Mouse (Mus musculus) lung, embryonic 14.5 days (tissue): ENCODE data around the gene Ell. TPM values are rescaled to one million over a fixed set of nuclear protein-coding genes. Genes with fewer than 3 reads are reported as not detected.
A peak's percentile ranks its signal among the peaks of the same experiment; 100 is the strongest.

ENCODE experiments used
- ATAC-seq: fragments of 200-750 bp; cut with Nextera tagmentation; 2 replicates; pipeline ENCODE4 v1.8.0; 2017; ENCODE audit warnings: mild to moderate bottlenecking, moderate TSS enrichment, moderate library complexity; ENCODE audit not compliant: insufficient read depth
- DNase-seq: peaks from one replicate; pipeline ENCODE4 v3.0.0-alpha.2; 2015
- H3K27ac ChIP-seq: fragments of 300-500 bp; sonication (generic); 2 replicates; pipeline ENCODE4 v1.5.1; 2014; ENCODE audit warnings: low read depth, mild to moderate bottlenecking, moderate library complexity
- H3K27me3 ChIP-seq: fragments of 300-500 bp; sonication (generic); 2 replicates; pipeline ENCODE4 v1.6.1; 2014; ENCODE audit warnings: low read length, control low read depth; ENCODE audit not compliant: insufficient read depth
- H3K36me3 ChIP-seq: fragments of 300-500 bp; sonication (generic); 2 replicates; pipeline ENCODE4 v1.6.1; 2014; ENCODE audit warnings: control low read depth; ENCODE audit not compliant: insufficient read depth
- H3K4me1 ChIP-seq: fragments of 300-500 bp; sonication (generic); 2 replicates; pipeline ENCODE4 v1.6.1; 2014; ENCODE audit warnings: antibody characterized with exemption, control low read depth; ENCODE audit not compliant: insufficient read depth
- H3K4me2 ChIP-seq: fragments of 300-500 bp; sonication (generic); 2 replicates; pipeline ENCODE4 v1.6.1; 2014; ENCODE audit warnings: mild to moderate bottlenecking
- H3K4me3 ChIP-seq: fragments of 300-500 bp; sonication (generic); 2 replicates; pipeline ENCODE4 v1.5.1; 2014; ENCODE audit warnings: low read depth, low read length
- H3K9ac ChIP-seq: fragments of 300-500 bp; sonication (generic); 2 replicates; pipeline ENCODE4 v1.6.1; 2014
- H3K9me3 ChIP-seq: fragments of 300-500 bp; sonication (generic); 2 replicates; pipeline ENCODE4 v1.6.1; 2016; ENCODE audit warnings: low read depth, low read length, control low read depth
- CTCF ChIP-seq: IDR thresholded peaks from 2 replicates; pipeline ENCODE4 v1.5.1; 2016; ENCODE audit warnings: antibody characterized with exemption, low read depth
- WGBS: fragments of 180-500 bp; shearing (Covaris S2); extraction: QIAGEN DNeasy Blood & Tissue Kit; methylation state at CpG from one replicate; pipeline ENCODE4 v1.1.7; 2014; 5-methylcytosine and 5-hydroxymethylcytosine counted together
- polyA plus RNA-seq: library from polyadenylated mRNA; unstranded; fragments of >200 nt; fragmentation: Nextera tagmentation; extraction: Ambion mirVana; gene quantifications from 2 replicates; pipeline ENCODE4 v1.2.1, GENCODE M21; 2014

The Ell gene
- polyA plus RNA-seq, 1 experiment from 2014 or later = 20.0 TPM

DNA sequence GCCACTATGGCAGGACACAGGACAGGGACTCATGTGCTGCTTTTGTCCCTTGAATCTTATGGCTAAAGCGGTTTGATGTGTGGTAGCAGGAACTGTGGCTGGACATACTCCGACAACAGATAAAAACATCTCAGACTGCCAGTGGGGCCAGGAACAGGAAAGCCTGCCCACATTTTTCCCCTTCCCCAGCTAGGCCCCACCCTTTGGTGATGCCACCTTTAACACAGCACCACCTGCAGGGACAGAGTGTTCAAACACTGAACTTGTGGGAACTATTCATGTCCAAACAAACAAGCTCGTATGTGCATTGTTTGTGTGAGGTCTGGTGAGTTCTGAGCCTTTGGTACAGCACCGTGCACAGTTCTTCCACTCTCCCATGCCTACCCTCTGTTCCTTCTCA is 19.1 kb downstream of the Ell start:
- Histone ChIP-seq H3K36me3 (0 out of 2 replicates have a peak, but pooled peaks cover 2% of the 10 kb centered on the region), H3K4me1 (peaks cover 20% of the 10 kb centered on the region; the same call in 1 of the 2 replicates), H3K27ac (no peak overlapping the region), H3K9me3 (no peaks in the 10 kb centered on the region), H3K9ac (no peak overlapping the region), H3K4me2 (no peak overlapping the region), H3K4me3 (no peak overlapping the region), H3K27me3 (no peaks in the 10 kb centered on the region)
- no peak for TF ChIP-seq CTCF
- no peak for ATAC-seq
- DNase-seq = peak; percentile 24
- WGBS = 55% methylated on average over 4 of the region's 4 CpGs

DNA sequence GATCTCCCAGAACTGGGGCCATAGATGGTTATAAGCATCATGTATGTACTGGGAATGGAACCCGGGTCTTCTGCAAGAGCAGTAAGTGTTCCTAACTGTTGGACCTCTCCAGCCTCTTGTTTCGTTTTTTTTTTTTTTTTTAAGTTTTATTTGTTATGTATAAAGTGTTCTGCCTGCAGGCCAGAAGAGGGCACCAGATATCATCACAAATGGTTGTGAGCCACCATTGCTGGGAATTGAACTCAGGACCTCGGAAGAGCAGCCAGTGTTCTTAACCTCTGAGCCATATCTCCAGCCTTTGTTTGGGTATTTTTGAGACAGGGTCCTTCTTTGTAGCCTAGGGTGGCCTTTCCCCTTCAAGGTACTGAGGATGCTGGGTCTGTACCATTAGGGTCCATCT is 19.7 kb downstream of the Ell start:
- no peak for DNase-seq
- TF ChIP-seq CTCF = peak; percentile 44
- no peak for ATAC-seq
- no peak overlapping the region for H3K4me2 ChIP-seq
- H3K36me3 ChIP-seq = 0 out of 2 replicates have a peak, but pooled peaks cover 2% of the 10 kb centered on the region
- H3K4me1 ChIP-seq = peaks cover 18% of the 10 kb centered on the region; the same call in 1 of the 2 replicates
- H3K4me3 ChIP-seq = no peak overlapping the region
- no peaks in the 10 kb centered on the region for H3K9me3 ChIP-seq
- H3K9ac ChIP-seq = no peak overlapping the region
- no peak overlapping the region for H3K27ac ChIP-seq
- no peaks in the 10 kb centered on the region for H3K27me3 ChIP-seq
- 77% methylated on average over 3 of the region's 3 CpGs for WGBS

- Histone ChIP-seq H3K4me3 (no peak overlapping the region), H3K27ac (no peak overlapping the region), H3K27me3 (no peaks in the 10 kb centered on the region), H3K36me3 (0 out of 2 replicates have a peak, but pooled peaks cover 2% of the 10 kb centered on the region), H3K4me2 (no peak overlapping the region), H3K9ac (no peak overlapping the region), H3K9me3 (no peaks in the 10 kb centered on the region), H3K4me1 (peaks cover 17% of the 10 kb centered on the region; the same call in 1 of the 2 replicates)
- no peak for ATAC-seq
- WGBS = 61% methylated on average over 2 of the region's 2 CpGs
- peak; percentile 51 for TF ChIP-seq CTCF
- DNase-seq = peak; percentile 71
Measured at GRCm38 (mm10) chr8:70560096-70560495, 20.8 kb downstream of the Ell start.

GRCm38 (mm10) chr8:70560564-70560963 is 21.3 kb downstream of the Ell start:
- no peaks in the 10 kb centered on the region for H3K9me3 ChIP-seq
- TF ChIP-seq CTCF = no peak
- peaks cover 17% of the 10 kb centered on the region; the same call in 1 of the 2 replicates for H3K4me1 ChIP-seq
- no peak overlapping the region for H3K9ac ChIP-seq
- H3K4me2 ChIP-seq = no peak overlapping the region
- no peak for ATAC-seq
- DNase-seq = no peak
- 0 out of 2 replicates have a peak, but pooled peaks cover 2% of the 10 kb centered on the region for H3K36me3 ChIP-seq
- H3K27me3 ChIP-seq = no peaks in the 10 kb centered on the region
- WGBS = 62% methylated on average over 3 of the region's 3 CpGs
- peak overlapping the region; percentile 50; the same call in 1 of the 2 replicates for H3K27ac ChIP-seq
- H3K4me3 ChIP-seq = no peak overlapping the region

- Histone ChIP-seq H3K36me3 (0 out of 2 replicates have a peak, but pooled peaks cover 2% of the 10 kb centered on the region), H3K4me3 (no peak overlapping the region), H3K27ac (no peak overlapping the region; the same call in 1 of the 2 replicates), H3K4me1 (peaks cover 17% of the 10 kb centered on the region; the same call in 1 of the 2 replicates), H3K9ac (no peak overlapping the region), H3K4me2 (no peak overlapping the region), H3K9me3 (no peaks in the 10 kb centered on the region), H3K27me3 (no peaks in the 10 kb centered on the region)
- ATAC-seq (0 out of 2 replicates have a peak, but pooled peaks have one; percentile 28), DNase-seq (peak; percentile 57)
- 26% methylated on average over 4 of the region's 4 CpGs for WGBS
- no peak for TF ChIP-seq CTCF
Measured at GRCm38 (mm10) chr8:70561357-70561756, 22.1 kb downstream of the Ell start.

DNA sequence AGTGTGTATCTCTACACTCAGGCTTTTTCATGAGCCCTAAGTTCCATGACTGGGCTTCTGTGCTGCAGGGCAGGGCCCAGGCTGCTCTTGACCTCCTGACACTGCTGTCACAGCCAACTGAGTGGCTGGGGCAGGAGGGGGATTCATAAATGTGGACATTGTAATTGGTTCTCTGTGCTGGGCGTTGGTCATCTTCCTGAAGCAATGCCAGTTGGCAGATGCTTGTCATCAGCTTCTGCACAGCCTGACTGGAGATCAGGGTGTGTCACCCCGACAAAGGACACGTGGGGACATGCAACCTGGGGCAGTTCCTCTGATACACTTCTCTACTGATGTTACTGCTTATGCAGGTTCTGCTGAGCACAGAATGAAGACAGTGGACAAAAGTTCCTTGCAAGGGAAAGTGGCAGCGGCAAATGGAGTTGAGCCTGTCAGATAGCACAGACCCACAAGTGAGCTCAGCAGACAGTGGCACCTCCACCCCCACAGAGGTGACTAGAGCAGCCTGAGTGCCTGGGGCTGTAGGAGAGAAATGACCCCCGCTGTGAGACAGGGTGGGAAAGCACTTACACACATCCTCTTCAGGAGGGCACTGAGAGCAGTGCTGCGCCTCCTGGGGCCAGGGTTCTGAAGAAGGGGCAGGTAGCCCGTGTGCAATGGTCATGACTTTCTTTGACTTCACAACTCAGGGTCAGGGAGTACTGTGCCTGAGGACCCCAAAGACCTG is 22.7 kb downstream of the Ell start:
- no peak for ATAC-seq
- H3K27ac ChIP-seq = no peak overlapping the region; the same call in 1 of the 2 replicates
- WGBS = 46% methylated on average over 7 of the region's 7 CpGs

DNA sequence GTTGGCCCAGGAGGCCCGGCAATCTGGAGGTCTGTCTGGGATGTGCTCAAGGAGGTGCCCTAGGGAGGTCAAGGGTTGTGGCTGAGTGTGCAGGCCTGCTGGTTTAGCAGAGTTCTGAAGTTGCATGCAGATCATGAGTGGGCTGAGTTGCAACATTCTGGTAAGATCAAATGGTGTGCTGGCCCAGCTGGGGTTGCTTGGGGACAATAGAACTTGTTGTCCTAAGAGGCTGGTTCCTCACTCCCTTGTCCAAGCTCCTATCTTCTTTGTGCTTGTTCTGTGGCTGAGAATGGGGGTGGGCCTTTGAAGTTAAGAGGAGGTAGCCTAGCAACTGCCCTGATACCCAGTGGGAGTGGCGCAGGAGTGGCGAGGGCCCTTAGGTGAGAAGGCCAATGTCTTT is 23.5 kb downstream of the Ell start:
- H3K27ac ChIP-seq = no peak overlapping the region
- ATAC-seq (no peak), DNase-seq (no peak)
- H3K27me3 ChIP-seq = no peaks in the 10 kb centered on the region
- H3K4me1 ChIP-seq = peaks cover 17% of the 10 kb centered on the region; the same call in 1 of the 2 replicates
- no peak overlapping the region for H3K4me2 ChIP-seq
- H3K4me3 ChIP-seq = no peak overlapping the region
- H3K9me3 ChIP-seq = no peaks in the 10 kb centered on the region
- 55% methylated on average over 3 of the region's 3 CpGs for WGBS
- 0 out of 2 replicates have a peak, but pooled peaks cover 2% of the 10 kb centered on the region for H3K36me3 ChIP-seq
- H3K9ac ChIP-seq = no peak overlapping the region
- TF ChIP-seq CTCF = no peak

More for the DNA sequence above, 22.7 kb downstream of the Ell start:
- Histone ChIP-seq H3K9ac (no peak overlapping the region), H3K27me3 (no peaks in the 10 kb centered on the region), H3K4me2 (no peak overlapping the region), H3K9me3 (no peaks in the 10 kb centered on the region), H3K4me3 (no peak overlapping the region), H3K36me3 (0 out of 2 replicates have a peak, but pooled peaks cover 2% of the 10 kb centered on the region), H3K4me1 (peaks cover 17% of the 10 kb centered on the region; the same call in 1 of the 2 replicates)
- no peak for TF ChIP-seq CTCF
- peak; percentile 16 for DNase-seq
